Mouse (Mus musculus): ENCODE measurements around the gene Ada. TPM values are rescaled to one million over a fixed set of nuclear protein-coding genes. Genes with fewer than 3 reads are reported as not detected.
"Not testable (repeated sequence)": the region's sequence is repeated elsewhere in the genome, so short reads cannot be mapped to it uniquely, and the experiment has no call there.

Gene Ada
- polyA plus RNA-seq, 1 experiment from 2014 or later, result 73.2 TPM

- peak; percentile 60 for DNase-seq (ENCODE audit: low spot score)
These were observed 52.1 kb downstream of the Ada start for GRCm38 (mm10) chr2:163697764-163698480.

DNA sequence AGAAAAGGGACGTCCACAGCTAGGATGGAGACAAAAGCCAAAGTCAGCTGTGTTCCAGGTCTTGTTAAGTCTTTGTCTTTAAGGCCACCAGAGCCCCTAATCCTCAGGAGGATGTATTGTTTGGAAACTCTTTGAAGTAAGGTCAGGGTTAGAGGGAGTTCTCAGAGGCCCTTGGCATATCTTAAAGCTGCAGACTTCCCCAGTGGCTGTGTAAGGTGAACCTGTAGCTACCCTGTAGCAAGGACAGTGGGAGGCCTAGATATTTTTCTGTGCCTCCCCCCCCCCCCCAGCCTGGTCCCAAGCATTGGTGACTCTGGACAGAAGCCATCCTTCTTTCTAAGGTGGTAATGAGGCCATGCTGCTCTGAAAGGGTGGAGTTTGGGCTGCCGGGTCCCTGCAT, 53.3 kb downstream of the Ada start:
- no peak for DNase-seq (ENCODE audit: low spot score)

DNA sequence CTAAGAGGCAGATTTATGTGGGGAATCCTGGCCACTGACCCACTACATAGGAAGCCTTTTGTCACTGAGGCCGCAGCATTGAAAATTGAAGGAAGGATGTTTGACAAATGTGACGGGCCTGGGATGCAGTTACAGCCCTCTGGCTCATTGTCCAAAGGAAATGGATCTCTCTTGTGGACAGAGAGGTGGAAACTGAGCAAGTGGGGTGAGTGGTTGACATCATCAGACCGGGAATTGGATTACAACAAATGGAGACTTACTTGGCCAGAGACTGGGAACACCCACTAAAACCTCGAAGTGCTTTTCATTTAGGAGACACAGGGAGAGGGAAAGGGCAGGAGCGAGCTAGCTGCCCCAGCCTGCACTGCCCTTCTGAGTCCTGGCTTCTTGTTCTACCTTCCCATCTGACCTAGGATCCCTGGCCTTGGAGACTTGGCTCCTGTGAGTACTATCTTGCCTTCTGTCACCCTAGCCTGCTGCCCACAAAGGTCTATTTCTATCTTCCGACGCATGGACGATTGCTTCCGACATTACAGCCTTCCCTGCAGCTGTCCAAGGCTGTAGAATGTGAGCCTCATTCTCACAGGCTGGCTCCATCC, 56.2 kb downstream of the Ada start:
- no peak for DNase-seq (ENCODE audit: low spot score)

GRCm38 (mm10) chr2:163692873-163693612, 57.0 kb downstream of the Ada start:
- no peak for DNase-seq (ENCODE audit: low spot score)

GRCm38 (mm10) chr2:163691846-163692605, 58.0 kb downstream of the Ada start:
- DNase-seq (ENCODE audit: low spot score), result no peak

DNA sequence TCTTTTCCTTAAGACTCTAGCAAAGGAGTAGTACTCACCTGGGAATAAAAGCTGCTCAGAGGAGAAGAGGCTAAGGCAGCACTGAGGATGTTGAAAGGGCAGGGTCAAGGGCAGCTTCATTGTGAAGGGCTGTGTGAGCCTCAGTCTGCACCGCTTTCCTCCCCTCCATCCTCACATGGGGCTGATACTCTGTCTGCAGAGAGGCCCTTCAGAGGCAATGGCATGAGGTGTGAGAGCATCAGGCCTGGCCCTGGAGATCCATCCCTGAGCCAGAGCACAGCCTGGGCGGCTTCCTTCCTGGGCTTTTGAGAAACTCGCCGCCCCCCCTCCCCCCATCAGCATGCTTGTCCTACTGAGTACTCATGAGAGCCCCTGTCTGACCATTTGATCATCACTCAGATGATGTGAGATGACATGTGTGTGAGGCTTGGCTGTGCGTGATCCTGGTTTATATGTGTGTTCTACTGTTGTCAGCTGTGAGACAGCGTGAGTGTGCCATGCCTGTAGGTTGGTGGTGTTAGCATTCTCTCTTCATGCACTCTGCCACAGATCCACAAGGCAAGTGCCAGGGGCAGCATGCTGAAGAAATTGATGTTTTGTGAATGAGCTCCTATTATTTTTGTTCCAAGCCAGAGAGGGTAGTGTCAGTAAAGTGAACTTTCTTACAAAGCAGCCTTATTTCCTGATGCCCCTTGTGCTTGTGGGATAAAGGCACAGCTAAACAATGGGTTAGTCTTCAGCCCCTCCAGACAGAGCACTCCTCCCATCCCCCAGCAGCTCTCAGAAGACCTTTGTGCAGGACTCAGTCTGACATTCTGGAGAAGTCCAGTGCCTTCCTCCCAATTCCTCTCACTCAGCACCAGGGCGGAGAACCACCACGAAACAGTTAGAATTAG, 59.4 kb downstream of the Ada start:
- no peak for DNase-seq (ENCODE audit: low spot score)

GRCm38 (mm10) chr2:163689771-163690170, 60.3 kb downstream of the Ada start:
- DNase-seq (ENCODE audit: low spot score), result no peak

DNA sequence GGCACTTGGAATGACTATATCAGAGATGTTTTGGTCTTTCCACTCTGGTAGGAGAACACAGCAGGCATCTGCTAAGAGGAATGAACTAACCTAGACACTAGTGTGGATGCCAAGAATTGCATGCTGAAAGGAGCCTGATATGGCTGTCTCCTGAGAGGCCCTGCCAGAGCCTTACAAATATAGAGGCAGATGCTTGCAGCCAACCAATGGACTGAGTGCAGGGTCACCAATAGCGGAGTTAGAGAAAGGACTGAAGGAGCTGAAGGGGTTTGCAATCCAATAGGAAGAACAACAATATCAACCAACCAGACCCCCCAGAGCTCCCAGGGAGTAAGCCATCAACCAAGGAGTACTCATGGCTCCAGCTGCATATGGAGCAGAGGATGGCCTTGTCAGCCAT, 61.7 kb downstream of the Ada start:
- DNase-seq (ENCODE audit: low spot score), result not testable (repeated sequence)

DNA sequence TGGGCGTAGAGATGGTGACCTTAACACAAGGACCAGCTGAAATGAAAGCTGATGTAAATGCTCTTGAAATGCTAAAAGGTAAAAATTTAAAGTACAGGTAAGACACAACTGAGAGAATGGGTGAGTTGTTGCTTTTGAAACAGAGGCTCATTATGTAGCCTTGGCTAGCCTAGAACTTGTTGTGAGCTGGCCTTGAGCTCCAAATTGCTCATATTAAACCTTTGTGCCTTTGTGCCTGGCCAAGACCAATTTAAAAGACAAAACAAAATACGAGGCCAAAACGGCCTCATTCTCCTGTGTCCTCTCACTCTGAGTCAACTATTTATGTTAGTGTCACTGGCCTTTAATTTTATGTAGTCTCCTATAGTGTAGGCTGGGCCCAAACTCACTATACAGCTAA, 63.2 kb downstream of the Ada start:
- DNase-seq (ENCODE audit: low spot score), result no peak

GRCm38 (mm10) chr2:163686233-163686632, 63.8 kb downstream of the Ada start:
- no peak for DNase-seq (ENCODE audit: low spot score)

- DNase-seq (ENCODE audit: low spot score), result no peak
These were observed 64.3 kb downstream of the Ada start for GRCm38 (mm10) chr2:163685761-163686200.

DNA sequence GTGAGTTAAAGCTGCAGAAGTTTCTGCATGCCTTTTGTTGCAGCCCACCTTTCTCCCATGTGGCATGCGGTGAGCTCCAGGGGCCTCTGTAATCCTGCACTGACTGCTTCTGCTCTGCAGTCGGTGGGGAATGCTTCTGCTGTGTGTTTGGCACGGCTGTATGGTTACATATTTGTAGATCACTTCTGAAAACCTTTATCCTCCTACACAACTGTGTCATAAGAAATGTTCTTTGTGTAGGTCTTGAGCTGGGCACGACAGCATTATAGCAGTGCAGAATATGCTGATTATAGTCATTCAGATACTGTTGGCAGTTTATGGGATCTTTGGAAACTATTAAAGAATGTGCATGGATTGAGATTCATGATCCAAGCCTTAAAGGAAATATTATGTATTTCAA, 64.8 kb downstream of the Ada start:
- DNase-seq (ENCODE audit: low spot score), result no peak

- no peak for DNase-seq (ENCODE audit: low spot score)
These were observed 67.7 kb downstream of the Ada start for GRCm38 (mm10) chr2:163682344-163682743.

DNA sequence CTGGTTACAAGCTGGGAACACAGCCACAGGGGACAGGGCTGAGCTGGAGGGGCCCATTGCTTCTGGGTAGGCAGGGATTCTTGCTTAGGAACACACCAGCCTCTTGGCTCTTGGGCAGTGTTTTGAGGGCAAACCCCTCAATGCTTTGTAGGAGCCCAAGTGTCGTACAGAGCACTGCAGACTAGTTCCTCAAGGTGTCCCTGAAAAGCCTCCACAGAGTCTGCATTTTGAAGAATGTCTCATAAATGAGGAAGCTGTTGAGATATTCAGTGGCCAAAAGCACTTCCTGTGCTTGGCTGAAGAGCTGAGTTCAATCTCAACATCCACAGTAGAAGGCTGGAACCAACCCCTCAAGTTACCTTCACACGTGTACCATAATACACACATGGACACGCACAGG, 73.3 kb downstream of the Ada start:
- no peak for DNase-seq (ENCODE audit: low spot score)

Other genes with a start within 250 kb of the Ada start
- 1.2 and 1.3 TPM in 2 replicates for gene Hnf4a, start 243.4 kb downstream of the Ada start, polyA plus RNA-seq (2015; fragmentation: Nextera tagmentation; extraction: Ambion mirVana)
- gene Ttpal, start 147.9 kb downstream of the Ada start, polyA plus RNA-seq (2015; fragmentation: Nextera tagmentation; extraction: Ambion mirVana), result 33.0 and 34.4 TPM in 2 replicates
- 74.1 and 74.4 TPM in 2 replicates for gene Serinc3, start 105.1 kb downstream of the Ada start, polyA plus RNA-seq (2015; fragmentation: Nextera tagmentation; extraction: Ambion mirVana)
- gene Pkig, start 91.9 kb downstream of the Ada start, polyA plus RNA-seq (2015; fragmentation: Nextera tagmentation; extraction: Ambion mirVana), result 63.5 and 66.1 TPM in 2 replicates
- 0.22 and 0.33 TPM in 2 replicates for gene Ccn5, start 70.6 kb upstream of the Ada start, polyA plus RNA-seq (2015; fragmentation: Nextera tagmentation; extraction: Ambion mirVana)
- not detected in 2 replicates for gene Kcnk15, start 103.4 kb upstream of the Ada start, polyA plus RNA-seq (2015; fragmentation: Nextera tagmentation; extraction: Ambion mirVana)
- gene Rims4, start 168.4 kb upstream of the Ada start, polyA plus RNA-seq (2015; fragmentation: Nextera tagmentation; extraction: Ambion mirVana), result not detected in 2 replicates
- gene Ywhab, start 244.7 kb upstream of the Ada start, polyA plus RNA-seq (2015; fragmentation: Nextera tagmentation; extraction: Ambion mirVana), result 265 and 278 TPM in 2 replicates